16 mouse cellular contexts compared by ENCODE assay signal in genomic region chr10:118923473-118924185, GRCm38 (mm10). TPM values are rescaled to one million over a fixed set of nuclear protein-coding genes. Genes with fewer than 3 reads are reported as not detected.
DNase-seq lines count a peak whose midpoint lies in the region; ATAC-seq and TF ChIP-seq lines count a peak whose summit lies in the region.
"Had no signal": no experiment of that assay in that cellular context is flagged by ENCODE, and none has a peak within 500 bp of the region (broad histone marks: within the 10 kb centered on the region; RNA-seq: fewer than 3 reads in every experiment).

No protein-coding gene starts in this region.

- peaks cover 7% of the 10 kb centered on the region for H3K4me1 ChIP-seq in intestine, embryonic 16.5 days (ENCODE audit: control insufficient read depth, insufficient read depth, low read length)
- H3K4me1 ChIP-seq in intestine, postnatal 0 days (replicated peaks; ENCODE audit: control insufficient read depth, insufficient read depth, low read length): no peaks in the 10 kb centered on the region
- H3K4me1 ChIP-seq: forebrain, embryonic 13.5 days; hindbrain, embryonic 12.5 days; intestine, embryonic 15.5 days; limb, embryonic 12.5 days had no signal

- intact Hi-C loops in gastrocnemius, postnatal 36 days (cut with DNase I): no loop called here

- no peaks in the 10 kb centered on the region for H3K36me3 ChIP-seq in intestine, embryonic 16.5 days (ENCODE audit: control insufficient read depth, insufficient read depth, low read length)
- H3K36me3 ChIP-seq in intestine, postnatal 0 days (ENCODE audit: control insufficient read depth, insufficient read depth): no peaks in the 10 kb centered on the region
- H3K36me3 ChIP-seq: heart, embryonic 13.5 days; hindbrain, embryonic 12.5 days; intestine, embryonic 15.5 days; limb, embryonic 12.5 days had no signal

- DNase-seq in urinary bladder, postnatal 25 days (ENCODE audit: low spot score): peak; percentile 22
- no peak for DNase-seq in urinary bladder, adult 2 months (ENCODE audit: low spot score)
- peak; percentile 31 for DNase-seq in lung, postnatal 14 days
- no peak for DNase-seq in ovary, postnatal 10 days (ENCODE audit: low spot score)
- DNase-seq in gastrocnemius, postnatal 36 days: no peak
- DNase-seq: adrenal gland, postnatal 10 days; cerebellum, adult 18-20 months; thymus, postnatal 25 days had no signal

- H3K4me3 ChIP-seq in intestine, embryonic 16.5 days (ENCODE audit: low read length): no peak overlapping the region
- no peak overlapping the region for H3K4me3 ChIP-seq in intestine, postnatal 0 days (ENCODE audit: low read depth, low read length)
- H3K4me3 ChIP-seq: forebrain, embryonic 13.5 days; heart, embryonic 13.5 days; hindbrain, embryonic 12.5 days; intestine, embryonic 15.5 days; limb, embryonic 12.5 days had no signal

- TF ChIP-seq CTCF in intestine, postnatal 0 days (IDR thresholded peaks at IDR 0.05; ENCODE audit: low read depth): no peak

- H3K9me3 ChIP-seq in intestine, embryonic 16.5 days (ENCODE audit: control insufficient read depth, low read length): no peaks in the 10 kb centered on the region
- no peaks in the 10 kb centered on the region for H3K9me3 ChIP-seq in intestine, postnatal 0 days (ENCODE audit: control insufficient read depth)
- H3K9me3 ChIP-seq: forebrain, embryonic 13.5 days; heart, embryonic 13.5 days; hindbrain, embryonic 12.5 days; intestine, embryonic 15.5 days; limb, embryonic 12.5 days had no signal

- H3K27ac ChIP-seq in intestine, embryonic 16.5 days (ENCODE audit: low read length): no peak overlapping the region
- H3K27ac ChIP-seq in intestine, postnatal 0 days (ENCODE audit: low read depth, low read length): no peak overlapping the region
- H3K27ac ChIP-seq: forebrain, embryonic 13.5 days; heart, embryonic 13.5 days; hindbrain, embryonic 12.5 days; intestine, embryonic 15.5 days; limb, embryonic 12.5 days had no signal

- no peak overlapping the region for H3K4me2 ChIP-seq in intestine, embryonic 16.5 days (ENCODE audit: low read depth, low read length)
- H3K4me2 ChIP-seq in intestine, postnatal 0 days (replicated peaks; ENCODE audit: low read depth): no peak overlapping the region
- H3K4me2 ChIP-seq: forebrain, embryonic 13.5 days; heart, embryonic 13.5 days; hindbrain, embryonic 12.5 days; intestine, embryonic 15.5 days; limb, embryonic 12.5 days had no signal

- H3K9ac ChIP-seq in intestine, embryonic 16.5 days (ENCODE audit: low read depth, low read length): no peak overlapping the region
- no peak overlapping the region for H3K9ac ChIP-seq in intestine, postnatal 0 days (ENCODE audit: low read depth, low read length)
- H3K9ac ChIP-seq: forebrain, embryonic 13.5 days; heart, embryonic 13.5 days; hindbrain, embryonic 12.5 days; intestine, embryonic 15.5 days; limb, embryonic 12.5 days had no signal

- ATAC-seq in intestine, embryonic 16.5 days: 0 out of 2 replicates have a peak, but pooled peaks have one; percentile 40
- ATAC-seq in intestine, postnatal 0 days: no peak
- ATAC-seq: CD4-positive, CD25-positive, alpha-beta regulatory T cell, adult 4 months; forebrain, embryonic 13.5 days; intestine, embryonic 15.5 days had no signal

- H3K27me3 ChIP-seq in intestine, embryonic 16.5 days (replicated peaks; ENCODE audit: control insufficient read depth, insufficient read depth, low read length): no peaks in the 10 kb centered on the region
- H3K27me3 ChIP-seq in intestine, postnatal 0 days (replicated peaks; ENCODE audit: control insufficient read depth, insufficient read depth, low read length): no peaks in the 10 kb centered on the region
- H3K27me3 ChIP-seq: forebrain, embryonic 13.5 days; hindbrain, embryonic 12.5 days; intestine, embryonic 15.5 days; limb, embryonic 12.5 days had no signal

- WGBS in intestine, embryonic 16.5 days: 56% methylated on average over 15 of the region's 15 CpGs
- WGBS in intestine, postnatal 0 days: 51% methylated on average over 15 of the region's 15 CpGs

RNA-seq across cellular contexts. Expression of gene Dyrk2, which starts 53.6 kb away (rescaled TPM):
- polyA plus RNA-seq in intestine, embryonic 16.5 days (2015; fragmentation: Nextera tagmentation; extraction: Ambion mirVana): 7.2 and 8.0 TPM in 2 replicates
- polyA plus RNA-seq in intestine, postnatal 0 days (2015; fragmentation: Nextera tagmentation; extraction: Ambion mirVana): 13.0 and 16.1 TPM in 2 replicates
- polyA plus RNA-seq in urinary bladder, adult 2 months (2012; rRNA removed): 17.8 and 22.1 TPM in 2 replicates
- total RNA-seq in gastrocnemius, postnatal 36 days (2021): 10 to 100 TPM; 42.0 to 47.1 TPM

Comparison
In these comparisons a context has a peak if more than half of its experiments do, and no peak if none do; other contexts are left out.
1. DNase-seq: peak in urinary bladder, postnatal 25 days (single experiment) and lung, postnatal 14 days (single experiment); none in urinary bladder, adult 2 months (single experiment), ovary, postnatal 10 days (single experiment) and gastrocnemius, postnatal 36 days (0 of 2).